Mouse (Mus musculus) midbrain, postnatal 0 days (tissue): ENCODE data around the gene Gngt2. TPM values are rescaled to one million over a fixed set of nuclear protein-coding genes. Genes with fewer than 3 reads are reported as not detected.

Experiments
- ATAC-seq: fragments of 200-750 bp; cut with Nextera tagmentation; 2 replicates; pipeline ENCODE4 v1.8.0; 2017; ENCODE audit warnings: moderate number of reproducible peaks, mild to moderate bottlenecking, moderate TSS enrichment, moderate library complexity; ENCODE audit not compliant: low FRiP score
- DNase-seq: peaks from one replicate; pipeline ENCODE4 v3.0.0-alpha.2; 2015; ENCODE audit warnings: low spot score
- H3K27ac ChIP-seq: fragments of 300-500 bp; sonication (generic); 2 replicates; pipeline ENCODE4 v1.5.1; 2014; ENCODE audit warnings: low read depth, mild to moderate bottlenecking, low read length, mixed read lengths
- H3K27me3 ChIP-seq: fragments of 300-500 bp; sonication (generic); 2 replicates; pipeline ENCODE4 v1.6.1; 2014; ENCODE audit warnings: low read length, control low read depth, mixed read lengths; ENCODE audit not compliant: insufficient read depth
- H3K36me3 ChIP-seq: fragments of 300-500 bp; sonication (generic); 2 replicates; pipeline ENCODE4 v1.6.1; 2014; ENCODE audit warnings: low read length, control low read depth, mixed read lengths; ENCODE audit not compliant: insufficient read depth
- H3K4me1 ChIP-seq: fragments of 300-500 bp; sonication (generic); 2 replicates; pipeline ENCODE4 v1.6.1; 2014; ENCODE audit warnings: mild to moderate bottlenecking, control low read depth, antibody characterized with exemption, low read length, mixed read lengths; ENCODE audit not compliant: insufficient read depth
- H3K4me2 ChIP-seq: fragments of 300-500 bp; sonication (generic); 2 replicates; pipeline ENCODE4 v1.6.1; 2014; ENCODE audit warnings: low read depth, mild to moderate bottlenecking, low read length, mixed read lengths; ENCODE audit not compliant: poor library complexity, severe bottlenecking
- H3K4me3 ChIP-seq: fragments of 300-500 bp; sonication (generic); 2 replicates; pipeline ENCODE4 v1.5.1; 2014; ENCODE audit warnings: low read depth, mild to moderate bottlenecking, low read length, moderate library complexity
- H3K9ac ChIP-seq: fragments of 300-500 bp; sonication (generic); replicated peaks from 2 replicates; pipeline ENCODE4 v1.6.1; 2014; ENCODE audit warnings: mild to moderate bottlenecking, low read length, moderate library complexity, mixed read lengths; ENCODE audit not compliant: poor library complexity, severe bottlenecking
- H3K9me3 ChIP-seq: fragments of 300-500 bp; sonication (generic); 2 replicates; pipeline ENCODE4 v1.6.1; 2016; ENCODE audit warnings: low read length, control low read depth
- CTCF ChIP-seq: IDR thresholded peaks from 2 replicates; pipeline ENCODE4 v1.5.1; 2016; ENCODE audit warnings: antibody characterized with exemption, mild to moderate bottlenecking
- WGBS: fragments of 180-500 bp; shearing (Covaris S2); extraction: QIAGEN DNeasy Blood & Tissue Kit; methylation state at CpG from one replicate; pipeline ENCODE4 v1.1.7; 2014; 5-methylcytosine and 5-hydroxymethylcytosine counted together
- polyA plus RNA-seq: library from polyadenylated mRNA; unstranded; fragments of >200 nt; fragmentation: Nextera tagmentation; extraction: Ambion mirVana; gene quantifications from 2 replicates; pipeline ENCODE4 v1.2.1, GENCODE M21; 2015
- total RNA-seq: library from RNA; depleted of rRNA; stranded (reverse); fragments of >200 nt; gene quantifications from 2 replicates; pipeline ENCODE4 v1.2.3, GENCODE M21; 2014

Gene Gngt2
- total and polyA plus RNA-seq, 2 experiments from 2014 or later: 2.4 to 3.3 TPM

GRCm38 (mm10) chr11:95826317-95827167 is 10.5 kb upstream of the Gngt2 start:
- TF ChIP-seq CTCF: no peak
- 66% methylated on average over 6 of the region's 6 CpGs for WGBS
- DNase-seq (no peak), ATAC-seq (no peak)
- peaks cover 61% of the 10 kb centered on the region for H3K27me3 ChIP-seq
- H3K9me3 ChIP-seq: no peaks in the 10 kb centered on the region
- peaks cover 10% of the 10 kb centered on the region; the same call in 1 of the 2 replicates for H3K4me1 ChIP-seq
- no peaks in the 10 kb centered on the region for H3K36me3 ChIP-seq
- no peak overlapping the region for H3K4me2 ChIP-seq
- no peak overlapping the region for H3K9ac ChIP-seq
- no peak overlapping the region for H3K27ac ChIP-seq
- no peak overlapping the region for H3K4me3 ChIP-seq

DNA sequence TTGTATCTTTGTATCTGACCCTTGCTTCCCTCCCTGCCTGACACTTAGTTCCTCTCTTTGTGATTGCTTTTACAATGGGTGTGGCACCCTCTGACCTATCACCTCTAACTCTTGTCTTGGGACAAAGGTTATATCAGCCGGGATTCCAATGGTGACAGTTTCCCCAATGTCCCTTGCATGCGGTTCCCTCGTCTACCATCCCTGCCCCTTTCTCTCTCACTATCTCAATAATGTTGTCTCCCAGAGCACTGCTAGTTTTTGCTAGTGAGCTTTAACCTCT is 9.9 kb upstream of the Gngt2 start:
- no peak for DNase-seq
- Histone ChIP-seq H3K4me2 (no peak overlapping the region), H3K4me3 (no peak overlapping the region), H3K9ac (no peak overlapping the region), H3K4me1 (peaks cover 10% of the 10 kb centered on the region; the same call in 1 of the 2 replicates), H3K36me3 (no peaks in the 10 kb centered on the region), H3K9me3 (no peaks in the 10 kb centered on the region), H3K27ac (no peak overlapping the region), H3K27me3 (peaks cover 65% of the 10 kb centered on the region)
- WGBS: 27% methylated on average over 3 of the region's 3 CpGs
- no peak for TF ChIP-seq CTCF
- no peak for ATAC-seq

DNA sequence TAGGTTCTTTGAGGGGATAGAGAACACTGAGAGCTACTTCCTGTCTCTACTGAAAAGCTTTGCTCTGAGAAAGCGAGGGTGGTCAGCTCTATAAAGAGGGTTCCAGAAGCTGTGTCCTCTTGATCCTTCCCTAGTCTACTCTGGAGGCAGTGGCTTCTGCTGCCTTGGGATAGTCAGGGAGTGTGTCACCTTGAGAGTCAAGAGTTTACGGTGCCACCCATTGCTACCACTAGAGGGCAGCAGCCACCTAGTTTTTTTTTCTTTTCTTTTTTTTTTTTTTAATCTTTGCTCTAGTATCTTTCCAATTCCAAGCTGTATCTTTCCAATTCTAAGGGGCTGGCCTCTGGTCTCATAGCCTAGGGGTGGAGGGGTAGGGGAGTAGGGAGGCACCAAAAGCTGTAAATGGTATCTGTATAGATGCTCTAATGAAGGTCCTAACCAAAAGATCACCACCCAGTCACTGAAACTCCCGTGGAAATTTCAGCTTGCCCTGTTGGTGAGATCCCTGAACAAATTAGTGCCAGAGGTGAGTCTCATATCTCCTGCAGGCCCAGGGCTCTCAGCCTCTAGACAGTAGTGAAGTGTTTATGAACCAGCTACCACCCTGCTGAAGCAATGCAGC is 9.4 kb upstream of the Gngt2 start:
- no peak overlapping the region for H3K4me3 ChIP-seq
- DNase-seq (peak; percentile 78), ATAC-seq (no peak)
- peaks cover 10% of the 10 kb centered on the region; the same call in 1 of the 2 replicates for H3K4me1 ChIP-seq
- H3K9ac ChIP-seq: no peak overlapping the region
- WGBS: 14% methylated on average over 3 of the region's 3 CpGs
- no peak overlapping the region for H3K27ac ChIP-seq
- peak; percentile 84 for TF ChIP-seq CTCF
- H3K27me3 ChIP-seq: peaks cover 70% of the 10 kb centered on the region
- H3K4me2 ChIP-seq: no peak overlapping the region
- no peaks in the 10 kb centered on the region for H3K9me3 ChIP-seq
- H3K36me3 ChIP-seq: no peaks in the 10 kb centered on the region

- H3K27me3 ChIP-seq: peaks cover 78% of the 10 kb centered on the region
- ATAC-seq (no peak), DNase-seq (no peak)
- no peaks in the 10 kb centered on the region for H3K9me3 ChIP-seq
- 72% methylated on average over 11 of the region's 11 CpGs for WGBS
- H3K9ac ChIP-seq: no peak overlapping the region
- H3K36me3 ChIP-seq: no peaks in the 10 kb centered on the region
- no peak overlapping the region for H3K27ac ChIP-seq
- no peak overlapping the region for H3K4me3 ChIP-seq
- H3K4me2 ChIP-seq: no peak overlapping the region
- peaks cover 12% of the 10 kb centered on the region; the same call in 1 of the 2 replicates for H3K4me1 ChIP-seq
- no peak for TF ChIP-seq CTCF
Measured at GRCm38 (mm10) chr11:95828181-95828964, 8.6 kb upstream of the Gngt2 start.

- 37% methylated on average over 4 of the region's 4 CpGs for WGBS
- Histone ChIP-seq H3K4me1 (peaks cover 12% of the 10 kb centered on the region; the same call in 1 of the 2 replicates), H3K36me3 (no peaks in the 10 kb centered on the region), H3K27me3 (peaks cover 89% of the 10 kb centered on the region), H3K9ac (no peak overlapping the region), H3K27ac (no peak overlapping the region), H3K4me2 (no peak overlapping the region), H3K4me3 (no peak overlapping the region), H3K9me3 (no peaks in the 10 kb centered on the region)
- TF ChIP-seq CTCF: no peak
- DNase-seq: no peak
- ATAC-seq: no peak
Measured at GRCm38 (mm10) chr11:95829526-95830050, 7.4 kb upstream of the Gngt2 start.
